Mouse (Mus musculus) cerebellum, postnatal 14 days (tissue): Measurements from ENCODE around the gene Rpl5.
A peak's percentile ranks its signal among the peaks of the same experiment; 100 is the strongest.

Experiments used
- DNase-seq, 2 experiments: peaks; one replicate each; pipeline ENCODE4 v3.0.0; 2021; ENCODE audit warnings: mixed read lengths in 2 of 2

Rpl5 gene

GRCm38 (mm10) chr5:107900206-107901013 lies at the start of gene Rpl5:
Rpl5 (plus strand) TSS chr5:107900502.
- peak; percentile 98 for DNase-seq

DNA sequence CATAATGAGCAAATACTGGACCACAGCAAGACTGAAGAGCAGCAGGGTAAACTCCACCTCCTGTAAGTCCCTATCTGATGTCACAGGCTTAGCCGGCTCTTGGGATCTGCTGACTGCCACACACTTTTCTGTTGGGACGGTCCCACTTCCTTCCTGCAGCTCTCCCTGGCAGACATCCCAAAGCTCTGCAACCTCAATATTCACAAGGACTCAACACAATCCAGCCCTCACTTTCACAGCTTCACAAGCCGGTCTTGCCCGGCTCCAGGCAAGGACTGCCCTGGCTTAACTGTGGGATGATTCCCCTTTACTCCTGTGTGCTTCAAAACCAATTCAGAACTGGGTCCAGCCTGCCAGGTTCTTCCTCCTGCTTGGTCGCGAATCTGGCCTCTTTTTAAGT lies 46.5 kb upstream of the Rpl5 start:
- no peak for DNase-seq

GRCm38 (mm10) chr5:107854556-107854955 lies 45.7 kb upstream of the Rpl5 start:
- no peak for DNase-seq

DNA sequence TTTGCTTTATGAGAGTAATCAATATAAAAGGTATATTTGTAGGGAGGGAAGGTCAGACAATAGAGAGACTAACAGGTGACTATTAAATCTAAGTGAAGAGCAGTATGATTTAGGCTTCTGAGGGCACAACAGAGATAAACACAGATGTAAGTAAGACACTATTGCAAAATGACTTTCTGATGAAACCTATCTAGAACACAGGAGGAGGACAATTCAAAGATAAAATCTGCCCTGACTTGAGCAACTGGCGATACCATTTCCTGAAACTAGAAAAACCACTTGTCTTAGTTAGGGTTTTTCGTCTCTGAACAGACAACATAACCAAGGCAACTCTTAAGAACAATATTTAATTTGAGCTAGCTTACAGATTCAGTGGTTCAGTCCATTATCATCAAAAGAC lies 44.8 kb upstream of the Rpl5 start:
- no peak for DNase-seq

GRCm38 (mm10) chr5:107858963-107859362 lies 41.3 kb upstream of the Rpl5 start:
- DNase-seq: no peak

DNA sequence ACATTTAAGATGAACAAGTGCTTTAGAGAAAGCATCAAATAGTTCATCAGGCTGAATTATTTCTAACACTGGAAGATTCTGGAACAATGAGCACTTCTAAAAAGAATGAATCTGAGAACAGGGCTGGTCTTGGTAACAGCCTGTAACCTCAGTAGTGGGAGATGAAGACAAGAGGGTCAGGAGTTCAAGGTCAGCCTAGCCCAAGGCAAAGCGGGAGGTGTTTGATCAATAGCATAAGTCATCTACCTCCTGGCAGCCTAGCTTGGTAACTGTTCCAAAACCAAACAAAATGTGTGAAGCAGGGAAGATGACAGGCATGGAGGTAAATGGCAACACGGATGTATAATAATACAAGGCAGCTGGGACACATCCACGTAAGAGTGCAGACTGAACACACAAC lies 36.3 kb upstream of the Rpl5 start:
- DNase-seq: no peak

DNA sequence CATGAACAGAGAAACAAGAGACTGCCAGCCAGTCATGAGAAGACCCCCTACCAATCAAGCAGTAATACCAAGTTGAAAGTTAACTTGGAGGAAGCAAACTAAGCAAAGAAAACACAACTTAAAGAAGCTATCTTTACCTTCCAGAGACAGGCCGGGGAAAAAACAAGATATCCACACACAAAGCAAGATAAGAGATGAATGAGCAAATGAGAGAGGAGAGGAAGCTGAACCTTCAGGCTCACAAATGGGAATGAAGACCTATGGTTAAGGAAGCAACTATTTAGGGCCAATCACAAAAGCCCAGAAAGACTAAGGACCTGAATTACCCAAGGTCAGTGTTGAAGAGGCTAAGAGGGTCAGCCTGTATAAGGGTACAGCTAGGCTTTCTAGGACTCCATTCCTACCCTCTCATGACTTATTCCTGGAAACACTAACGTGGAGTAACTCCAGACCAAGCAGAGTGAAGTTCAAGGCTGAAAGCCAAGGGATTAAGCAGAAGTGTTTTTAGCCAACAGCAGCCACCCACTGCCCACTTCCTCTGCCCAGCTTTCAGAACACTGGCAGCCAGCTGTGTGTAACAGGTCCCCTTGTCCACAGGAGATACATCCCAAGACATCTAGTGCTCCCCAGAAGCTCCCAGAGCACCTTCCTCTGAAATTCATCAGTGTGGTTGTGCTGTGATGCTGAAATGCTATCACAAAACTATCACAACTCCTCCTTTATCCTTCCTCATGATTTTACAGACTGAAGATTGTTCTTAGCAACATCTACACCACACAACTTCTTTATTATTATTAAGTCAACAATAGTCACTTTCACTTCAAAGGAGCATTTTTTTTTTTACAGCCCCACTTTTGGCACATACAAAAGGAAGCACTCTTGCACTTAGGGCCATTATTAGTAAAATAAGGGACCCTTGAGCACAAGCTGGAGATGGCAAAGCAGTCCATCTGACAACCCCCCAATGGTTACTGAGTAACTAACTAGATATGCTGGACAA lies 33.9 kb upstream of the Rpl5 start:
- no peak for DNase-seq

- DNase-seq: peak; percentile 58 to 70
These were observed 32.1 kb upstream of the Rpl5 start for GRCm38 (mm10) chr5:107867970-107868904.

- DNase-seq: peak; percentile 91 to 95
These were observed 31.3 kb upstream of the Rpl5 start for GRCm38 (mm10) chr5:107868905-107869424.

- no peak for DNase-seq
These were observed 30.6 kb upstream of the Rpl5 start for GRCm38 (mm10) chr5:107869701-107870100.

DNA sequence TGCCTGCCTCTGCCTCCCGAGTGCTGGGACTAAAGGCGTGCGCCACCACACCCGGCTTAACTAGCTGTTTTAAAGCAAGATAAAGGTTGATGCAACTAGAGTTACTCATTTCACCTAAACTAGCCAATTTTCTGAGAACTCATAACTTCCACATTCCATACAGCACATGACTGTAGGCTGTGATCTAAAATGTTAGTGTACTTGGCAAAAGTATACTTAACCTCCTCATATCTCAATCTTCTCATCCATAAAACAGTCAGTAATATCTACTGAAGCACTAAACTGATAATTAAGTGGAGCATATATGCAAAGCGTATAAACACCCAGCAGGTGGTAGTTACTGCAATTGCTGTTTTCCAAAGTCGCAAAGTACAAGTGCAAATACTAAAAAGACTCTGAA lies 27.0 kb upstream of the Rpl5 start:
- no peak for DNase-seq

DNA sequence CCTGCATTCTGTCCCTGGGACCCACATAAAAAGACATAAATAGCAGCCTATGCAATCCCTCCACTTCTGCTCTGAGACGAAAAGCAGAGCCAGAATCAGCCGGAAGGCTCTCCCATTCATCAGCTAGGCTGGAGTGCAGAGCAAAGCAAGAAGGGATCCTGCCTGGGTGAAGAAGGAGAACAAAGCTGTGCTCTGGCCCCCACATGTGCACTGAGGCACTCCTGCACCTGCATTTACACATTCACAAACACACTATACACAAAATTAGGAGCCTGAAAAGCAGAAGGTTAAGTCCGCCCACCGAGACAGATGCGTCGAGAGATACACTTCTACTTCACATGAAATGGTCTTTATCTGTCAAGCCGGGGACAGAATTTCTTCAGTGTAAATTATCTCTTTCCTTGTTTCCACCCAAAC lies 26.4 kb upstream of the Rpl5 start:
- no peak for DNase-seq

DNA sequence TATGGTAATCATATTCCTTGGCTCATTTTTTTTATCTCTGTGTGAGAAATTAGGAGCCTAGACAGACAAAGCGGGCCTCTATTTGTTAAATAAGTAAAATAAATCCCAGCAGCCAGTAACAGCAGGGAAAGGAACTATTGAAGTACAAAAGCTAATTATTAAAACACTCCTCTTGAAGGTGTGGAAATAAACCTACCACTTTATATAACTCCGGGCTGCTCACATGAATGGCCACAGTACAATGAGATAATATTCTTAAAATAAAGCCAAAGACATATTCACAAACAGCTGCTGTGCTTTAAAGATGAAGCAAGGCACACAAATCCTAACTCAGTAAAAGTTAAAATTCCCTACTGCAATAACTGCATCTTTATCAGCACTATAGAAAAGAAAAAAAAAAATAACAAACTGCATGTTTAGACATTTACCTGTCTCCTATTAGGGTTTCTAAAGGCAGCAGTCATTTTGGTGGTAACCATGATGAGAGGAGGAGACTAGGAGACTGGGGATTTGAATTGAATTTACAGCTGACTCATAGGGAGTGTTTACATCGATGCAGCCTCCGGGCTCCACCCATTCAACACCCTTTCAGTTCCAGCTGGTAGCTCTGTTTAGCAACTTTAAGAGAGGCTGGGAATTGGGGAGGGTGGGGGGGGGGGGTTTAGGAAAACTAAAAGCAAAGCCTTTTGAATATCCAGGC lies 25.6 kb upstream of the Rpl5 start, which contains the start of gene Evi5:
TSS of gene Evi5 (minus strand) at position 547 of the 700 bp plus-strand sequence.
- DNase-seq: no peak

GRCm38 (mm10) chr5:107875261-107875611 lies 25.1 kb upstream of the Rpl5 start:
- no peak for DNase-seq

DNA sequence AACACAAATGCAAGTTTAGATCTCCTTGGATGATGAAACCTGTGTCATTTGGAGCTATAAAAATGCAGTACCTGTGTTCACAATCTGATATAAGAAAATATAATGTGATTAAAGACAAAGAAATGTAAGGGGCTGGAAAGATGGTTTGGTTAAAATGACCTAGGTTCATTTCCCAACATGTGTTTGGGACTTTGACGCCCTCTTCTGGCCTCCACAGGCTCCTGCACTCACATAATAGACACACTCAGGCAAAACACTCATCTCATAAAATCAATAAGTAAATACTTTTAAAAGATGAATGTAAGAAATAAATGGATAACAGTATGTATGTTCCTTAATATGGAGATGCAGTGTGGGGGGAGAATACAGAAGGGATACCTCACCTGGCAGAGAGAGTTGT lies 23.2 kb upstream of the Rpl5 start:
- DNase-seq: no peak

- no peak for DNase-seq
These were observed 19.6 kb upstream of the Rpl5 start for GRCm38 (mm10) chr5:107880710-107881109.

DNA sequence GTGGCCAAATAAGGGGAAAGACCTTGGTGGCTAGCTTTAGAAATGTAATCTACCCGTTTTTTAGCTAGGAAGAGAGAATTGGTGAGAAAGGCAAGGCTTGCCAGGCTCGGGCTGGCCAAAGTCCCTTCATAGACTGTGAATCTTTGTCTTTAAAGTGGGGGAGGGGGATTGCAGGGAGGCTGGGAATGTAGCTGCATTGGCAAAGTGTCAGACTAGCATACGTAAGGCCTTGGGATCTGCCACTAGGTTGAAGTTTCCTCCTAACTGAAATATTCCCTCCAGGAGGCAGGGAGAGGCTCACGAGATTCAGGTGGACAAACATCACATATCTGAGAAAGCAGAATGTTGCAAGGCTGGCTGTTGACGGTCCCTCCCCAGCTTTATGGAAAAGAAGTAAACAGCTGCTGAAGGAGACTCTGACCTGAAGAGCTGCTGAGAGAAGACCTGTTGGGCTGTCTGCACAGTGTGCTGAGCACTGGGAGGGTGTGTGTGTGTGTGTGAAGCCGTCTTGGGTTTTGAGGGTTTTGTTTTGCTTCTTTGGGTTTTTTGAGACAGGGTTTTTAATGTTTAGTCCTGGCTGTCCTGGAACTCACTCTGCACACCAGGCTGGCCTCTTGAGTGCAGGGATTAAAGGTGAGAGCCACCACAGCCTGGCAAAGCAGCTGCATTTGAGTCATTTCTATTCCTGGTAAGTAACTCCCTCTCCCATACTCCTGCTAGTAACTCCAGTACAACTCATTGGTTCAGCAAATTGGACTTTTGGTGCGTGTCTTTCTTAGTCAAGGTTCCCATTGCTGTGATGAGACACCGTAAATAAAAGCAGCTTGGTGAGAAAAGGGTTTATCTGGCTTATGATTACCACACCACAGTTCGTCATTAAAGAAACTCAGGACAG lies 10.1 kb upstream of the Rpl5 start:
- no peak for DNase-seq

- DNase-seq: peak; percentile 24 to 57
These were observed 8.8 kb upstream of the Rpl5 start for GRCm38 (mm10) chr5:107891515-107891914.

- DNase-seq: no peak
These were observed 5.6 kb upstream of the Rpl5 start for GRCm38 (mm10) chr5:107894676-107895075.

DNA sequence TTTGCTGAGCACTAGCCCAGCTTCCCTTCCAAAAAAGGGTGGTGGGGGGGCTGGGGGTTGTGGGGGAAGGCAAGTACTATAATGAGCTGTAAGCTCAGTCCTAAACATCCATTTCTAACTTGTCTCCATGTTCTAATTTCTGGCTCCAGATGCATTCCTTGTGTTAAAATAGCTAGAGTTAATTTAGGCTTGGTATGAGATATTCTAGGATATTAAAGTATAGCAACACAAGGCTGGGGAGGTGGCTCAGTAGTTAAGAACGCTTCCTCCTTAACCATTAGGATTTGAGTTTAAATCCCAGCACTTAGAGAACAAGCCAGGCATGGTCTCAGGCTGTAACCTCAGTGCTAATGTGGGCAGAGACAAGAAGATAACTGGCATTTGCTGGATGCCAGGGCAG lies 4.0 kb upstream of the Rpl5 start:
- DNase-seq: no peak
